Mouse (Mus musculus) thymus, postnatal 25 days (tissue): ENCODE data around the gene Tmprss13.

Source experiments
- DNase-seq: peaks from one replicate; pipeline ENCODE4 v3.0.0; 2022

The Tmprss13 gene

GRCm38 (mm10) chr9:45383883-45384282 is 65.0 kb downstream of the Tmprss13 start:
- no peak for DNase-seq

DNA sequence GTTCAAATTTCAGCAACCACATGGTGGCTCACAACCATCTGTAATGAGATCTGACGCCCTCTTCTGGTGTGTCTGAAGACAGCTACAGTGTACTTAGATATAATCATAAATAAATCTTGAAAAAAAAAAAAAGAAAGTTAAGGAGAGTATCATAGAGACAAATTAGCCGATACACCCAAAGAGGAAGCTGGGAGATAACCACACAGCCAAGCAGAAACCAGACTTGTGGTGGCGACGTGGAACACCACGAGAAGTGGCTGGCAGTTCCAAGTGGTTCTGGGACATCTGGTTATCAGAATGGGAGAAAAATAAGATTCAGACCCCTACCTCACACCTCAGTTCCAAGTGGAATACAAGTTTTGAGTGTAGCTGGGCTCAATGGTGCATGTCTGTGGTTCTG is 67.8 kb downstream of the Tmprss13 start:
- DNase-seq: no peak

DNA sequence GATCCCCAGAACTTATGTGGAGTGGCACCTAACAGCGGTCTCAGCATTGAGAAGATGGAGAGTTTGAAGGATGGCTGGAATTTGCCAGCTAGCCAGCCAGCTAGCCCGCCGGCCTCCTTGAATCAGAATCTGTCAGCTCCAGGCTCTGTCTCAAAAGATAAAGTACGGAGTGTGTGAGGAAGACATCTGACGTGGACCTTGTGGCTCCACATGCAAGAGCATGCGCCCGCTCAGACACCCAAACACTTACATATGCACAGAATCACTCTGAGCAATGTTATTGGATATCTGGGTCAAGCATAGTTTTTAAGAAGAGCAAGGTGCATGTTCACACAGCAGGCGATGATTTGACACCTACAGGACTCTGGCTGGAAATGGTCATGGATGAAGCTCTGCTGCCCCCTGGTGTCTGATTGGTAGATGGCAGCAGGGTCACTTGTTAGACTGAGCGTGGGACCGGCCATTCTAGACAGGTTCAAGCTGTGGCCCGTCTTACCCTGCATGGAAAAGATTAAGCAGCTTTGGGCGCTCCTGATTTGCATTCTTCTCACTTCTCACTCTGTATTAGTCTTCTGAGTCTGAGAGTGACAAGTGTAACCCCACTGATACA is 69.6 kb downstream of the Tmprss13 start:
- DNase-seq: peak; percentile 90

GRCm38 (mm10) chr9:45389596-45389995 is 70.7 kb downstream of the Tmprss13 start:
- no peak for DNase-seq

DNA sequence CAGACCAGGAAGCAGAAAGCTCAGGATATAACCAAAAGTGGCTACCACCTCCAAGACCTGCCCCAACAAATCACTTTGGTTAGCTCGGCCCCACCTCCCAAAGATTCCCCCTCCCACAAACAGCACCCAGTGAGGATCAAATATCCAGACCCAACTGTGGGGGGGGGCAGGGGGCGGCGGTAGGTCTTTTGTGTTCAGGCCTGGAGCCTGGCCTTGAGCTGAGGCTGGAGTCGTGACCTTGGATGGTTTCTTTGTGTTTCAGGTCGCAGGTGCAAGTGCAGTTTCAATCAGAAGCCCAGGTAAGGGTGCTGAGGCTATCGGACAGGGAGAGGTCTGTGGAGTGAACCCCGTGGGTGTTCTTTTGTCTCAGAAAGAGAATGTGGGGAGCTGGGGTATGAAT is 72.4 kb downstream of the Tmprss13 start:
- no peak for DNase-seq

DNA sequence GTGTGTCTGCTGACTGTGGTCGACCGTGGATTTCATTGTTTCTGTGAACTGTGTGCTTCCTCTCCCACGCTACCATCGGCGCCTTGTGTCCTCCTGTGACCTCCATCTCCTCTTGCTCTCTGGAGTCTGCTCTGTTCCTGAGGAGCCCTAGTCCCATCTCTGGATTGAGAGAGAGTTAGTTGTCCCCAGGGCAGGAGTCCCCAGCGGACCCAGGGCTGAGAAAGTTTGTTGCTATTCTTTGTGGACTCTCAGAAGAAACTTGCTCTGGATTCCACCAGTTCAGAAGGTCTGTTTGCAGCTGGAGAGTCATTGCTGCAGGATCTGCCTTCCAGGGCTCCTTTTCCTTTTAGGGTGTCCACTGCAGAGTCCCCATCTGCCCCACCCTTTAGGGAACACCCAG is 76.3 kb downstream of the Tmprss13 start:
- DNase-seq: no peak

DNA sequence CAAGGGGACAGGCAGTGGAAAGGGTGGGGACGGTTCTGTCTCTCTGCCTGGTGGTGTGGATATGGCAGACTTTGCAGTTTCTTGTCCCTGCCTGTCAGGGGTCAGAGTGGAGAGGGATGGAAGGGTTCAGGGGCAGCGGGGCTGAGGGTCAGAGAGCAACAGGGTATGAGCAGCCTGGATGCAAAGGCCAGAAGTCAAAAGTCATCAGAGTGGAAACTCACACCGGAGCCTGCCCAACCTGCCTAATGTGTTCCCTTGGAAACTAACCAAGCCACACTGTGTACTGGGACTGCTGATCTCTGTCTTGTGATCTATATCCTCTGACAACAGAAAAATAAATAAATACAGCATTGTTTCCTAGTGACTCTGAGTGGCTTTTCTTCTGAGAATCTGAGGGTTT is 76.9 kb downstream of the Tmprss13 start:
- DNase-seq: no peak
